Mouse (Mus musculus) erythroblast, embryonic 14.5 days (primary cell): ENCODE data around the gene Ap1m1.

Experiments
- GATA1 ChIP-seq: IDR thresholded peaks from 2 replicates; pipeline ENCODE4 v1.6.1; 2012; ENCODE audit warnings: low read length, inconsistent platforms, mixed read lengths
- TAL1 ChIP-seq: IDR thresholded peaks from 3 replicates; pipeline ENCODE4 v1.6.1; 2012; ENCODE audit warnings: low read length, inconsistent platforms, mixed read lengths

DNA sequence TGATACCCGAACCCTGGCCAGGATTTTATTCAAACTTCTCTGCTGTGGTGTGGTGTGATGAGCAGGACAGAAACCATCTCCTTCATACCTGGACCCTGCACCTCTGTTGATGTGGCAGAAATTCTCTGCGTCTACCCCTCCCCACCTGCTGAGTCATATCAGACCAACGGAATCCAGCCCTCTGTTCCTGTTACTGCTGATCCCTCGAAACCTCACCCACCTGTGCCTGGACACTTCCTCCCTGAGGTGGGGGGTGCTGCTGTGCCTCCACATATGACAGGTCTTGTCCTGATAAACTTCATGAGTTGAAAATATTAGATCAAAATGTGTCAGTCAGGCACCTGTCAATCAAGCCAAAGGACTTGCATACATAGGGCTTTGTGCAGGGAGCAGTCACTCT, 45.5 kb downstream of the Ap1m1 start:
- no peak for TF ChIP-seq TAL1
- TF ChIP-seq GATA1, result no peak
